Mouse (Mus musculus): ENCODE data around the gene Eps15l1. TPM values are rescaled to one million over a fixed set of nuclear protein-coding genes. Genes with fewer than 3 reads are reported as not detected.

Gene Eps15l1
- polyA plus RNA-seq, 1 experiment from 2014 or later: 51.9 TPM

DNA sequence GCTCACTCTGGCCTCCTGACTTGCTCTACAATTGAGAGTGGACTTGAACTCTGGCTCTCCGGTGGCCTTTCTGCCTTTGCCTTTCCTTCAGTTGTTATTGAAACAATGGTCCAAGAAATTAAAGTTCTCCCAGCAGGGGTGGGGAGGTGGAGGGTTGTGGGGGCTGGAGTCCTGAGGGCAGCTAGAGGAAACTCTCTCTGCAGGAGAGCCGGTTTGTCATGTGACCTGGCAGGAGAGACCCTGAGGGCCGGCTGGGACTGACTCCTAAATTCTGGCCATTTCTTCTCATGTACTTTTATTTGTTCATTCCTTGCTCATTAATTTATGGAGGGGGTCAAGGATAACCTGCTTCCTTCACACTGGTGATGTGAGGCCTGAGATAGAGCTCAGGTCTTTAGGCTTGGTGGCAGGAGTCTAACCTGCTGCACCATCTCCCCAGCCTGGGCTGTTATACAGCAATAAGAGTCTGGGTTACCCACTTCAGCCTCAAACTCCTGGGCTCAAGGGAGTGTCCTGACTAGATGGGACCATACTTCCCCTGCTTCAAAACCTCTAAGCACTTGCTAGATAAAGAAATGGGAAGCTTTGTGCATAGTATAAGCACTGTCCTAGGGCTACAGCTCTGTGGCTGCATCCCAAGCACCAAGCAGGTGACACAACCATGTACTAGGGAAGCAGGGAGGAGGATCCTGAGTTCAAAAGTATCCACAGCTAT is 87.7 kb downstream of the Eps15l1 start:
- Histone ChIP-seq H3K9ac (ENCODE audit: low read depth, low read length) (no peak overlapping the region), H3K4me1 (ENCODE audit: control insufficient read depth, insufficient read depth, low read depth, low read length) (no peaks in the 10 kb centered on the region), H3K4me3 (ENCODE audit: low read length) (no peak overlapping the region), H3K9me3 (ENCODE audit: control insufficient read depth, low read length) (no peaks in the 10 kb centered on the region), H3K36me3 (ENCODE audit: control insufficient read depth, insufficient read depth, low read length) (peaks cover 14% of the 10 kb centered on the region), H3K27ac (ENCODE audit: low read depth, low read length) (no peak overlapping the region), H3K27me3 (replicated peaks; ENCODE audit: control insufficient read depth, insufficient read depth, low read length) (no peaks in the 10 kb centered on the region), H3K4me2 (ENCODE audit: low read length) (no peak overlapping the region)
- no peak for ATAC-seq
- 46% methylated on average over 3 of the region's 3 CpGs for WGBS

DNA sequence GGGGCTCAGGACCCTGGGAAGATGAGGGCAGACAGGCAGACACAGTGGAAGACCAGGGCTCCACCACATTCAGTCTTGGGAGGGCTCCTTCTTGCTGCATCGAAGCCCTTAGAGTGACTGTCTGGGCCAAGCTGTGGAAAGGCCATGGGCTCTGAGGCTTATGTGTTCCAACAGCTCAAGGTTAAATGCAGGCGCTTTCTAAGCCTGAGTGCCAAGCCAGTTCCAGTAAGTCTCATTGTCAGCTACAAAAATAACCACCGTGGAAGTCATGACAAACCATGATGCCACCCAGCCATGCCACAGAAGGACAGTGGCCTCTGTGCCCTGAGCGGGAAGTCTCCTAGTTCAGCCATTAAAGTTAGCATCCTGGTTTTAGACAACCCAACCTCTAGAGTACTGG is 89.6 kb downstream of the Eps15l1 start:
- no peak overlapping the region for H3K4me3 ChIP-seq (ENCODE audit: low read length)
- H3K27ac ChIP-seq (ENCODE audit: low read depth, low read length): no peak overlapping the region
- no peak overlapping the region for H3K4me2 ChIP-seq (ENCODE audit: low read length)
- WGBS: 92% methylated on average over 4 of the region's 4 CpGs
- H3K27me3 ChIP-seq (replicated peaks; ENCODE audit: control insufficient read depth, insufficient read depth, low read length): no peaks in the 10 kb centered on the region
- H3K4me1 ChIP-seq (ENCODE audit: control insufficient read depth, insufficient read depth, low read depth, low read length): no peaks in the 10 kb centered on the region
- peaks cover 4% of the 10 kb centered on the region; the same call in 1 of the 2 replicates for H3K36me3 ChIP-seq (ENCODE audit: control insufficient read depth, insufficient read depth, low read length)
- no peaks in the 10 kb centered on the region for H3K9me3 ChIP-seq (ENCODE audit: control insufficient read depth, low read length)
- ATAC-seq: no peak
- no peak overlapping the region for H3K9ac ChIP-seq (ENCODE audit: low read depth, low read length)

DNA sequence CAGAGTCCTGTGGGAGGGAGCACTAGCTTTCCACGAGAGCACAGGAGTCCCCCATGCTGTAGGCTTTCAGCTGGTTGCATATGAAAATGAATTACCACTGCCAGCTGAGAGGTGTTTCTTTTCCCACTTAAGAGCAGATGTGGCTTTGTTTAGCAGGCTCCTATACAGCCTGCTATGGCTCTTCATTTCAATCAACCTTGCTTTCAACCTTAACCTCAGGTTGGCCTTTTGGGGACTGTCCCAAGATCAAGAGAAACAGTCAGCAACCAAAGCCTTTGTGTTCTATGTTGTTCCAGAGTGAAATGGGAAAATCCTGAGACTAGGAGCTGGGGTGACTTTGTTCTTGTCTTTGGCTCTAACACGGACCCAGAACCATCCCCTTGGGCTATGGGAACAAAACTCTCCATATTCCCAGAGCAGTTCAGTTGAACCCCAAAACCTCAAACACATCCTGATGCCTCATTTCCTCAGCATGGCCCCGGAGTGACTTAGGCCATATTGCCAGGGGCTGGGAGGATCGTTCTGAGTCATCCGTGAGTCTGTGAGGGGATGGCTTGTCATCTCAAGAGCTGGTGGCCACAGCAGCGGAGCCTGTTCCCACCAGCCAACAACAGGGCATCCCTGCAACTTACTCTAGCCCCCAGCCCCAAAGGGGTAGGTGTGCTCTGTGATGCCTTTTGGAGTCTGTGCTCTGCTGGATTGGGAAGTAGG is 90.3 kb downstream of the Eps15l1 start:
- Histone ChIP-seq H3K4me3 (ENCODE audit: low read length) (no peak overlapping the region), H3K27me3 (replicated peaks; ENCODE audit: control insufficient read depth, insufficient read depth, low read length) (no peaks in the 10 kb centered on the region), H3K27ac (ENCODE audit: low read depth, low read length) (no peak overlapping the region), H3K9ac (ENCODE audit: low read depth, low read length) (no peak overlapping the region), H3K4me1 (ENCODE audit: control insufficient read depth, insufficient read depth, low read depth, low read length) (no peaks in the 10 kb centered on the region), H3K9me3 (ENCODE audit: control insufficient read depth, low read length) (no peaks in the 10 kb centered on the region), H3K4me2 (ENCODE audit: low read length) (no peak overlapping the region), H3K36me3 (ENCODE audit: control insufficient read depth, insufficient read depth, low read length) (peaks cover 4% of the 10 kb centered on the region; the same call in 1 of the 2 replicates)
- 82% methylated on average over 6 of the region's 6 CpGs for WGBS
- ATAC-seq: no peak

DNA sequence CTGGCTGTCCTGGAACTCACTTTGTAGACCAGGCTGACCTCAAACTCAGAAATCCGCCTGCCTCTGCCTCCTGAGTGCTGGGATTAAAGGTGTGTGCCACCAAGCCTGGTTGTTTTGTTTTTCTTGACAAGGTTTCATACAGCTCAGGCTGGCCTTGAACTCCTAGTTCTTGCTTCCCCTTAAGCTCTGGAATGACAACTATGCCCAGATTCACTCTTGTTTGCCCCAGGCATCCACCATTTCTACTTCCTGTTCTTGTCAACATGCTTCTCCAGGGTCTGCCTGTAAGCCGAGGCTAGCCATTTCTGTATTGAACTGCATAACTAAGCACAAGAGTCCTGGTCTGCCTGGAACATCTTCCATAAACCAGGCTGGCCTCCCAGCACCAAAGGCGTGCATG is 92.1 kb downstream of the Eps15l1 start:
- no peak for ATAC-seq
- H3K27me3 ChIP-seq (replicated peaks; ENCODE audit: control insufficient read depth, insufficient read depth, low read length): no peaks in the 10 kb centered on the region
- H3K4me2 ChIP-seq (ENCODE audit: low read length): no peak overlapping the region
- WGBS: 84% methylated on average over 3 of the region's 3 CpGs
- H3K4me1 ChIP-seq (ENCODE audit: control insufficient read depth, insufficient read depth, low read depth, low read length): no peaks in the 10 kb centered on the region
- H3K9me3 ChIP-seq (ENCODE audit: control insufficient read depth, low read length): no peaks in the 10 kb centered on the region
- H3K27ac ChIP-seq (ENCODE audit: low read depth, low read length): no peak overlapping the region
- no peak overlapping the region for H3K9ac ChIP-seq (ENCODE audit: low read depth, low read length)
- H3K4me3 ChIP-seq (ENCODE audit: low read length): no peak overlapping the region
- H3K36me3 ChIP-seq (ENCODE audit: control insufficient read depth, insufficient read depth, low read length): no peaks in the 10 kb centered on the region

DNA sequence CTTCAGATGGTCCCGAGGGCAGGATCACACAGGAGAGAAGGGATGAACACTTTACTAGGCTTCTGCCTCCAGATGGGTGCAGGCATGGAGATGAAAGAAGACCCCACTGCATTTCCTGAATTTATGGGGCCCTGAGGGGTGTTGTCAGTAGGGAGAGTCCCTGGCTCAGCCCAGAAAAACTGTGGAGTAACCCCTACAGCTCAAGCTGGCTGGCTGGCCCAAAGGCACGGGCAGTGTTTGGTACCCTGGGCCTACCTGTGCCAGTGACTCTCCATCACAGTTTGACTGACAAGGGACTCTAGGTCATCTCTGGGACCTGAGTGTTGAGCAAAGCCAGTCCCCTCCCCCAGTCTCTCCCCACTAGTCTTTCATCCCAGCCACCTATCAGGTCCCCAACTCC is 96.6 kb downstream of the Eps15l1 start:
- H3K4me2 ChIP-seq (ENCODE audit: low read length): no peak overlapping the region
- 76% methylated on average over 2 of the region's 2 CpGs for WGBS
- H3K9ac ChIP-seq (ENCODE audit: low read depth, low read length): no peak overlapping the region
- H3K4me3 ChIP-seq (ENCODE audit: low read length): no peak overlapping the region
- no peaks in the 10 kb centered on the region for H3K9me3 ChIP-seq (ENCODE audit: control insufficient read depth, low read length)
- no peak overlapping the region for H3K27ac ChIP-seq (ENCODE audit: low read depth, low read length)
- no peaks in the 10 kb centered on the region for H3K36me3 ChIP-seq (ENCODE audit: control insufficient read depth, insufficient read depth, low read length)
- H3K4me1 ChIP-seq (ENCODE audit: control insufficient read depth, insufficient read depth, low read depth, low read length): peaks cover 5% of the 10 kb centered on the region
- peaks cover 26% of the 10 kb centered on the region for H3K27me3 ChIP-seq (replicated peaks; ENCODE audit: control insufficient read depth, insufficient read depth, low read length)
- ATAC-seq: no peak

DNA sequence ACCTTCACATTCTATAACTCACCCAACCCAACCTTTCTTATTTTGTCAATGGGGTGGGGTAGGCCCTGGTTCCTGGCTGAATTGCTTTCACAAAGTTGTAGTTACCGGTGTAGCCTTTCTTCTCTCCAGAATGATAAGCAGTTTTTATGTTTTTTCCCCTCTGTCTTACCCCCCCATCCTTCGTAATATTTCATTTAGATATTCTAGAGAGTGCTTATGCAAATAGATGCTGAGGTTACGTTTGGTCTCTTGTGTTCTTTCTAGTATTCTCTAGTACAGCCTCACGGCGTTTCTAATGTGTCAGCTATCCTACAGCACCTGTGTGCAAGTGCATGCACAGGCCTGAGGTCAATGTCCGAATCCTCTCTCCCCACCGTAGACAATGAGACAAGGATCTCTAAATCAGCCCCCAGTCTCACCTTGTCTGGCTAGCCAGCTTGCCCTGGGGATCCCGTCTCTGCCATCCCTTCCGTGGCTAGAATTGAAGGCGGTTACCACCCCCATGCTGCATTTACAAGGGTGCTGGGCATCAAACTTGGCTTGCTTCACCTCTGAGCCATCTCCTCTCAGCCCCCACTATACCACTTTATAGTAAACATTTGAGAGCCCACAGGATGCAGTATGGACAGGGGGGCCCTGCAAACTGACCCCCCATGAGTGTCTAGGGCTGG is 97.1 kb downstream of the Eps15l1 start:
- Histone ChIP-seq H3K9ac (ENCODE audit: low read depth, low read length) (no peak overlapping the region), H3K36me3 (ENCODE audit: control insufficient read depth, insufficient read depth, low read length) (no peaks in the 10 kb centered on the region), H3K27me3 (replicated peaks; ENCODE audit: control insufficient read depth, insufficient read depth, low read length) (peaks cover 27% of the 10 kb centered on the region), H3K4me1 (ENCODE audit: control insufficient read depth, insufficient read depth, low read depth, low read length) (peaks cover 10% of the 10 kb centered on the region), H3K9me3 (ENCODE audit: control insufficient read depth, low read length) (no peaks in the 10 kb centered on the region), H3K4me3 (ENCODE audit: low read length) (no peak overlapping the region), H3K4me2 (ENCODE audit: low read length) (no peak overlapping the region), H3K27ac (ENCODE audit: low read depth, low read length) (no peak overlapping the region)
- WGBS: 85% methylated on average over 10 of the region's 10 CpGs
- no peak for ATAC-seq

DNA sequence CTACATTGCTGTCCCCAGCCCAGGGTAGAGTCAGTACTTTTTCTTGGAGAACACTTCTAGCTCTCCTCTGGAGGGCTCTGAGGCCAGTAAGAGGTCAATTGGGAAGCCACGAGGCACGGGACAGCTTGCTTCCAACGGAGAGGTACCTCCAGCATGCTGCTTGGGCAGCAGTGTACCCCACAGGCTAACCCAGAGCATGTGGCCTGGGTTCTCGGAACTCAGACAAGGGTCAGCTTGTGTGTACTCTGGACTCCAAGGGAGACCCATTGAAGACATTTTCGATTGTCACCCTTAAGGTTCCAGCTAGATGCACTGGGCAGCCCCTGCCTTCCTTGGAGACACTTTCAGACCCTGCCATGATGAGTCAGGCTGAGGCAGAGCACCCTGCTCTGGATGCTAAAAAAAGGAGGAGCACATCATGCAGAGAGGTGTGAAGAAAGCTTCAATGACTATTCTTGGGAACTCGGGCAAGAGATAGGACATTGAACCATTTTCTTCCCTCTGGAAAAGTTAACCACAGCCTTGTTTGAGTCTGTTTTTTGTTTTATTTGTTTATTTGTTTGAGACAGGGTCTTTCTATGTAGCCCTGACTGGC is 98.0 kb downstream of the Eps15l1 start:
- Histone ChIP-seq H3K4me2 (ENCODE audit: low read length) (no peak overlapping the region), H3K27me3 (replicated peaks; ENCODE audit: control insufficient read depth, insufficient read depth, low read length) (peaks cover 31% of the 10 kb centered on the region), H3K4me1 (ENCODE audit: control insufficient read depth, insufficient read depth, low read depth, low read length) (peaks cover 14% of the 10 kb centered on the region), H3K9me3 (ENCODE audit: control insufficient read depth, low read length) (no peaks in the 10 kb centered on the region), H3K27ac (ENCODE audit: low read depth, low read length) (no peak overlapping the region), H3K36me3 (ENCODE audit: control insufficient read depth, insufficient read depth, low read length) (no peaks in the 10 kb centered on the region), H3K9ac (ENCODE audit: low read depth, low read length) (no peak overlapping the region), H3K4me3 (ENCODE audit: low read length) (no peak overlapping the region)
- ATAC-seq: no peak
- WGBS: 54% methylated on average over 6 of the region's 6 CpGs

DNA sequence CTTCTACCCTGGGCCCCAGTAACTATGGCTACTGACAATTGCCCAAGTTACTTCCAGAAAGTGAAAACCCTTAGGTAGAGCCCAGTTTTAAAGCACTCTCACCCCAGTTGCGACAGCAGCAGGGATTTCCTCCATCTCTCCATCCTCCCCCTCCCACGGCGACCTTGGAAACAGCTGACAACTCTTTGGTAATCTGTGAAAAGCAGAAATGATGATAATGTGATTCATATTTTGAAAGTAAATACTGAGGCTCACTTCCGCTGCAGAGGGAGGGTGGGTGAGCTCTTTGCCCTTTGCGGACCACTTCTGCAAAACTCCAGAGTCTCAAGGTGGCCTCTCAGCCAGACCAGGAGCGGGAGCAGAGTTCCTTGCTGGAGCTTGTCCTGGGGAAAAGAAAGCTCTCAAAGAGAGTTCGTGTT is 98.8 kb downstream of the Eps15l1 start:
- ATAC-seq: no peak
- no peaks in the 10 kb centered on the region for H3K9me3 ChIP-seq (ENCODE audit: control insufficient read depth, low read length)
- H3K4me3 ChIP-seq (ENCODE audit: low read length): no peak overlapping the region
- peaks cover 14% of the 10 kb centered on the region for H3K4me1 ChIP-seq (ENCODE audit: control insufficient read depth, insufficient read depth, low read depth, low read length)
- H3K27me3 ChIP-seq (replicated peaks; ENCODE audit: control insufficient read depth, insufficient read depth, low read length): peaks cover 31% of the 10 kb centered on the region
- H3K27ac ChIP-seq (ENCODE audit: low read depth, low read length): no peak overlapping the region
- 72% methylated on average over 7 of the region's 7 CpGs for WGBS
- peak overlapping the region; percentile 15; the same call in 1 of the 2 replicates for H3K4me2 ChIP-seq (ENCODE audit: low read length)
- H3K9ac ChIP-seq (ENCODE audit: low read depth, low read length): no peak overlapping the region
- H3K36me3 ChIP-seq (ENCODE audit: control insufficient read depth, insufficient read depth, low read length): no peaks in the 10 kb centered on the region

Data from hindbrain, embryonic 16.5 days (tissue).